In genomic region chr19:18555645-18556044, GRCm38 (mm10) we compare ENCODE assay signal across 19 mouse cellular contexts.
"Had no signal": no experiment of that assay in that cellular context is flagged by ENCODE, and none has a peak within 500 bp of the region (broad histone marks: within the 10 kb centered on the region; RNA-seq: fewer than 3 reads in every experiment).

No protein-coding gene starts in this region.

- H3K9ac ChIP-seq: intestine, embryonic 15.5 days; limb, embryonic 12.5 days; limb, embryonic 15.5 days; liver, embryonic 14.5 days; liver, postnatal 0 days; lung, embryonic 14.5 days; neural tube, embryonic 13.5 days had no signal

- DNase-seq: kidney, adult 11 months; kidney, adult 8-10 months; kidney, postnatal 36 days; left cerebral cortex, postnatal 4 days; liver, postnatal 0 days; lung, embryonic 14.5 days; midbrain, embryonic 14.5 days; thymus, adult 2 months had no signal

- H3K4me3 ChIP-seq: intestine, embryonic 15.5 days; limb, embryonic 12.5 days; limb, embryonic 15.5 days; megakaryocyte, embryonic 14.5 days; midbrain, embryonic 10.5 days; neural tube, embryonic 13.5 days had no signal

- H3K9me3 ChIP-seq: intestine, embryonic 15.5 days; limb, embryonic 12.5 days; limb, embryonic 15.5 days; megakaryocyte, embryonic 14.5 days; midbrain, embryonic 10.5 days; neural tube, embryonic 13.5 days had no signal

- ATAC-seq: intestine, embryonic 15.5 days; liver, postnatal 0 days; lung, postnatal 0 days had no signal

- H3K36me3 ChIP-seq: intestine, embryonic 15.5 days; limb, embryonic 12.5 days; limb, embryonic 15.5 days; midbrain, embryonic 10.5 days; neural tube, embryonic 13.5 days had no signal

- H3K27me3 ChIP-seq: intestine, embryonic 15.5 days; limb, embryonic 12.5 days; limb, embryonic 15.5 days; megakaryocyte, embryonic 14.5 days; neural tube, embryonic 13.5 days had no signal

- H3K4me1 ChIP-seq: intestine, embryonic 15.5 days; limb, embryonic 12.5 days; limb, embryonic 15.5 days; midbrain, embryonic 10.5 days; neural tube, embryonic 13.5 days had no signal

- H3K4me2 ChIP-seq: intestine, embryonic 15.5 days; limb, embryonic 12.5 days; limb, embryonic 15.5 days; liver, embryonic 11.5 days; lung, embryonic 14.5 days; neural tube, embryonic 13.5 days had no signal

- H3K27ac ChIP-seq: intestine, embryonic 15.5 days; kidney, postnatal 0 days; limb, embryonic 12.5 days; limb, embryonic 15.5 days; liver, embryonic 14.5 days; macrophage; midbrain, embryonic 10.5 days; neural tube, embryonic 13.5 days had no signal
